Mouse (Mus musculus) E14TG2a.4 (cell line): ENCODE results near the gene Gm48551.

Experiments
- CTCF ChIP-seq: conservative IDR thresholded peaks from 2 replicates; pipeline ENCODE4 v1.5.1; 2014; ENCODE audit warnings: low read length
- POU5F1 ChIP-seq: IDR thresholded peaks from 2 replicates; pipeline ENCODE4 v1.6.1; 2014; ENCODE audit warnings: low read length, borderline replicate concordance

GRCm38 (mm10) chr10:81413310-81414261, 29.3 kb downstream of the Gm48551 start:
- TF ChIP-seq CTCF (no peak), POU5F1 (no peak)
